Mouse (Mus musculus): Measurements from ENCODE around the gene Znhit3. TPM values are rescaled to one million over a fixed set of nuclear protein-coding genes. Genes with fewer than 3 reads are reported as not detected.

Znhit3 gene
- 90.2 and 91.0 TPM in 2 replicates for polyA plus RNA-seq (2021; fragmentation: Nextera tagmentation)
- long read RNA-seq, experiment 1, transcript Znhit3-201 (5 exons, 998 nt), result major isoform, 78 of 89 reads
- long read RNA-seq, experiment 1, partial matches to known transcripts, result 1 of 89 reads
- long read RNA-seq, experiment 1, other reads (novel, unspliced or antisense), result 10 of 89 reads
- long read RNA-seq, experiment 2, transcript Znhit3-201 (5 exons, 998 nt), result major isoform, 32 of 40 reads
- long read RNA-seq, experiment 2, partial matches to known transcripts, result 1 of 40 reads
- long read RNA-seq, experiment 2, other reads (novel, unspliced or antisense), result 4 of 40 reads

DNA sequence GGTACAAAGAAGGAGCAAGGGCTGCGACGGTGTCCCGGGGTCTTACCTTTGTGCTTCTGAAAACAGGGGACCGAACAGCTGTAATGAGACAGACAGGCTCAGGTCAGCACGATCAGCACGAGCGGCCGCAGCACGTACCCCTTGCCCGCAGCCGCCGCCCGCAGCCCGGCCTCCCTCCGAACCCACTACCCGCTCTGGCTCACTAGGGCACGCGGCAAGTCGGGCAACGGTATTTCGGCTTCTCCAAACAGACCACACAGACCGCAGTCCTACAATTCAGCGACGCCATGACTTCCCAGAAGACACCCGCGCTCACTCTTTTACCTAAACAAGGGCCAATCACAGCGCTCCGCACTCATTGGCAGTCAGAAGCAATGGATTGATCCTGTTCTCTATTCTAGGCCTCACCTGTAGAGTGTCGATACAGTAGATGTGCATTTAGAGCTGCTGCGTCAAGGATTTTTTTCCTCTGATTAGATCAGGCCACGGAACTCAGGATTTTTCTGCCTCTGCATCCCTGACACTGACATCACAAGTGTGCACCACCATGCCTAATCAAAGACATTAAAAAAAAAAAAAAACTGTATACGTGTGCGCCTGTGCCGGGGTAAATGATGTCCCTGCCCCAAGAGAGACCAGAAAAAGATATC, at the start of gene Znhit3:
Gene Znhit3, minus strand, starts transcription at position 314 of the 650 bp plus-strand sequence.

DNA sequence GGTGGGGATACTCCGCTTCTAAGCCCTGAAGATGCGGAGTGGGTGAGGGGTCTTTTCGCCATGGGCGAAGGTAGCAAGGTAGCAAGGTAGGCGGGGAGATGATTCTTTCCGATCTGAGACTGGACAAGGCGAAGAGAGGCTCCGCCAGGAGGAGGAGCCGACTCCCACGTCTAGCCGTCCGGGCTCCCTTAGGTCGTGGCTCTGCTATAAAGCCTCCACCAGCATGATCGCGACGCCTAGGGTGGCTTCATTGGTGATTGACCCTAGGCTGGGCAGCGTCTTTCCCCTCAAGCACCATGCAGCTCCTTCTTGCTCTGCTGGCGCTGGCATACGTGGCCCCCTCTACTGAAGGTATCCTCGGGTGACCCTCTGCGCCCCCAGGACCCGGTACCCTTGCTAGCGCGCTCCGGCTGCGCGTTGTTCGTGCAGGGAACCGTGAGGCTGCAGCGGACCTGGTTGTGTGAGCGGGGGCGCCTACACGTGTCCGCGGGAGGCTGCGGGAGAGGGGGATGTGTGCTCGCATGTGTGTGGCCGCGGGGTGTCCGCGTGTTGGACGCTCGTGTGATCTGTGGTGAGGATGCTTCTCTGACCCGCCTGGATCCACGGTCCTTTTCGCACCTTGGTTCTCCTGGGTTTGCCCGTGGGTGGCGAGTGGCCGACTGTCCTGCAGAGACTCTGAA, 41.6 kb upstream of the Znhit3 start, which contains the start of gene Car4:
Gene Car4, plus strand, starts transcription at position 196 of the 680 bp plus-strand sequence.

DNA sequence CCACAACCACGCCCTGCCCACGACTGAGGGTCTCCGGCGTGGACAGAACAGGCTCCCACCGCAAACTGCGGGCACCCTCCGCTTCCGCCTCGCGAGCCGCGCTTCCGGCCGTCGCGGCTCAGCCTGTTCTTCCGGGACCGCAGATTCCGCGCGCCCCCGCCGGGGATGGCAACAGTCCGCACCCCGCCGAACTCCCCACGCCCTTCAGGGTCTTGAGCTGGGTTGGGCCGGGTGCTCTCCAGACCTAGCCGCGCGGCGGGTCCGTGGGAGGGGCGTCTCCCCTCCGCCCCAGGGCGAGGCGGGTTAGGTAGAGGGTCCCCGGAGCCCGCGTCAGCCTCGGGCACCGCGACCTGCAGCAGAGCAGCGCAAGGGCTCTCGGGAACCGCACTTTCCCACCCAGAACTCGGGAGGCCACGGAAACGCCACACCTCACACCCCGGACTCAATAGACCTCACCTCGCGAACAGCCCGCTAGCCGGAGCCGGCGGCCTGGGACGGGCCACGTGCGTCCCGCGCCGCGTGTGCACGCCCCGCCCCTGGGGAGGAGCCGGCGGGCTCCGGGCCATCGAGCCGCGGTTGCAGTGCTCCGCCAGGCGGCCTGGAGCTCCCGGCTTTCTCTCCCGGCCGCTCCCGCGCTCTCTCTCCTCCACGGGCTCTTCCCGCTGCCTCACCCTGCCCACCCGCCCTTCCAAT, 36.2 kb downstream of the Znhit3 start, which contains the start of the genes Myo19 and Pigw:
Gene Myo19, plus strand, starts transcription at position 377 of the 693 bp plus-strand sequence.
Gene Pigw, minus strand, starts transcription at position 514 of the 693 bp plus-strand sequence.

DNA sequence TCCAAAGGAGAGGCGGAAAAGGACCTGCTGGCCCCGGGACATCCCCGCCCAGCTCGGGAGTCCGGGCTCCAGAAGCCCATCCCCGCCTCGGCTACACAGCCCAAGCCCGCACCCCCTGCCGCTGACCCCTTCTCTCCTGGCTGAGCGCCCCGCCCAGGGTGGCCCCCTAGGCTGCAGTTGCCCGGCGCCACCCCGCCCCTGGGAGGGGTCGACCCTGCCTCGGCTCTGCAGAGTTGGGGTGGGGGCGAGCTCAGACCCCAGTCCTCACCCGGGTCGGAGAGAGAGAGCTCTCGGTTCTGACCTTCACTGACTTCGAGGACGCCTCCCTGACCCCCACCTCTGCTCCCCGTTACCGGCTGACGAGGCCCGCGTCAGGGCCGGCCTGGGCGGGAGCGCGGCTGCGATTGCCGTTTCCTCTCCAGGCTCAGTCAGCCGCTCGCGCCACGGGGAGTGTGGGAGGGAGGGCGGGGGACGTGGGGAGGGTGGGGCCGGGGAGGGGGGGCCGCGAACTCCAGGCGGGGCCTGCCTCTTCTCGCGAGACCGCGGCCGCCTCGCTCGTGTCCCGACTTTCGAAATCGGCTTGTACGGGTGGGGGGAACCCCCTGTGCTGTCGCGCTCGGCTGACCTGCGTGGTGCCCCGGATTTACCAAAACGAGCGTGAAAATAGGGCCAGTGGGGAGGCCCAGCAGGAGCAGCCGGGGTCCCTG, 45.7 kb downstream of the Znhit3 start, which contains the start of gene Ggnbp2:
Gene Ggnbp2, minus strand, starts transcription at position 481 of the 707 bp plus-strand sequence.

Small RNA genes within 50 kb of the gene (microRNA-seq; reads per million reads assigned to microRNA genes)
- gene Gm23564, result not detected

Other genes starting within 250 kb of the Znhit3 start
- gene Mrm1, start 96.9 kb downstream of the Znhit3 start, polyA plus RNA-seq (2021; fragmentation: Nextera tagmentation), result 7.1 and 9.0 TPM in 2 replicates
- gene Dhrs11, start 87.4 kb downstream of the Znhit3 start, polyA plus RNA-seq (2021; fragmentation: Nextera tagmentation), result 3.9 and 4.3 TPM in 2 replicates
- 81.3 and 88.4 TPM in 2 replicates for gene Ggnbp2, start 45.5 kb downstream of the Znhit3 start, polyA plus RNA-seq (2021; fragmentation: Nextera tagmentation)
- 0.55 and 0.68 TPM in 2 replicates for gene Myo19, start 36.2 kb downstream of the Znhit3 start, polyA plus RNA-seq (2021; fragmentation: Nextera tagmentation)
- gene Pigw, start 36.1 kb downstream of the Znhit3 start, polyA plus RNA-seq (2021; fragmentation: Nextera tagmentation), result 1.2 and 1.4 TPM in 2 replicates
- gene Car4, start 41.4 kb upstream of the Znhit3 start, polyA plus RNA-seq (2021; fragmentation: Nextera tagmentation), result 66.6 and 82.3 TPM in 2 replicates
- gene Usp32, start 223.8 kb upstream of the Znhit3 start, polyA plus RNA-seq (2021; fragmentation: Nextera tagmentation), result 8.8 and 9.3 TPM in 2 replicates

All from layer of hippocampus, adult 6 months (tissue).